Mouse (Mus musculus): ENCODE measurements around the gene Ccdc13. TPM values are rescaled to one million over a fixed set of nuclear protein-coding genes. Genes with fewer than 3 reads are reported as not detected.

Ccdc13 gene
- polyA plus RNA-seq, 1 experiment from 2014 or later = 3.6 TPM

Other genes starting within 250 kb of the Ccdc13 start
- 0.16 TPM in 1 of 2 replicates, not detected in the other for gene Lyzl4, start 197.4 kb downstream of the Ccdc13 start, polyA plus RNA-seq (2015; fragmentation: Nextera tagmentation; extraction: Ambion mirVana)
- 0.49 and 0.80 TPM in 2 replicates for gene Vipr1, start 196.7 kb downstream of the Ccdc13 start, polyA plus RNA-seq (2015; fragmentation: Nextera tagmentation; extraction: Ambion mirVana)
- gene Sec22c, start 134.0 kb downstream of the Ccdc13 start, polyA plus RNA-seq (2015; fragmentation: Nextera tagmentation; extraction: Ambion mirVana) = 29.2 and 30.4 TPM in 2 replicates
- gene Ss18l2, start 129.1 kb downstream of the Ccdc13 start, polyA plus RNA-seq (2015; fragmentation: Nextera tagmentation; extraction: Ambion mirVana) = 171 and 184 TPM in 2 replicates
- gene Nktr, start 120.3 kb downstream of the Ccdc13 start, polyA plus RNA-seq (2015; fragmentation: Nextera tagmentation; extraction: Ambion mirVana) = 43.2 and 44.4 TPM in 2 replicates
- 15.0 and 22.8 TPM in 2 replicates for gene Zfp651, start 80.1 kb downstream of the Ccdc13 start, polyA plus RNA-seq (2015; fragmentation: Nextera tagmentation; extraction: Ambion mirVana)
- 1.9 and 3.3 TPM in 2 replicates for gene Klhl40, start 61.9 kb downstream of the Ccdc13 start, polyA plus RNA-seq (2015; fragmentation: Nextera tagmentation; extraction: Ambion mirVana)
- gene Hhatl, start 47.0 kb downstream of the Ccdc13 start, polyA plus RNA-seq (2015; fragmentation: Nextera tagmentation; extraction: Ambion mirVana) = 0.50 and 0.55 TPM in 2 replicates
- gene Higd1a, start 18.9 kb upstream of the Ccdc13 start, polyA plus RNA-seq (2015; fragmentation: Nextera tagmentation; extraction: Ambion mirVana) = 160 and 166 TPM in 2 replicates
- 3.5 and 3.8 TPM in 2 replicates for gene Ackr2, start 58.9 kb upstream of the Ccdc13 start, polyA plus RNA-seq (2015; fragmentation: Nextera tagmentation; extraction: Ambion mirVana)
- gene Cyp8b1, start 76.8 kb upstream of the Ccdc13 start, polyA plus RNA-seq (2015; fragmentation: Nextera tagmentation; extraction: Ambion mirVana) = not detected in 2 replicates
- gene Fam198a, start 111.5 kb upstream of the Ccdc13 start, polyA plus RNA-seq (2015; fragmentation: Nextera tagmentation; extraction: Ambion mirVana) = 2.9 and 3.1 TPM in 2 replicates
- 41.7 and 43.5 TPM in 2 replicates for gene Pomgnt2, start 157.6 kb upstream of the Ccdc13 start, polyA plus RNA-seq (2015; fragmentation: Nextera tagmentation; extraction: Ambion mirVana)

Data from hindbrain, embryonic 16.5 days (tissue).